ENCODE assay signal across 8 mouse cellular contexts in the genomic region with DNA sequence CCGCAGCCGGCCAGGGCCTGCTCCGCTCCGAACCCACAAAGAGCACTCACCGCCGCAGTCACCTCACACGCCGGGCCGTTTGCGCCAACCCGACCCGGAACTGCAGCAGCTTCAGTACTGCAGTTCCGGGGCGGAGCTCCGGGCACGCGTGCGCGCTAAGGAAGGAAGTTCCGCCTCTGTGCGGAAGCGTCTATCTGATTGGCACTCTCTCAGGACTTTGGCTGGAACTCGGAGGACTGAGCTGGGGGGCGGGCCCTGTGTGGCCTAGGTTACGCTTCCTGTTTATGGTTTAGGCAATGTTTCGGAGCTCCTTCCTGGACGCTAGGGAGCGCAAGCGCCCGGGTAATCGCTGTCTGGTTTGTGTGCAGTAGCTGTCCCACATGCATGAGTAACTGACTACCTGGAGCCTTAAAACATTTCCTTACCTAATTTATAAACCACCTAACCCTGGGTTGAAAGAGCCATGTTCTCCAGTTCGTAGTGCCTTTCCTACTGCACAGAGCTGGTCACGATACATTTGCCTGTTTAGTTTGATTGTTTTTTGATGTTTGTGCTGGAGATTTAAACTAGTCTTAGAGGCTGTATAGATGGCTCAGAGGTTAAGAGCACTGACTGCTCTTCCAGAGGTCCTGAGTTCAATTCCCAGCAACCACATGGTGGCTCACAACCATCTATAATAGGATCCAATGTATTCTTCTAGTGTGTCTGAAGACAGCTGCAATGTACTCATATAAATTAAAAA. TPM values are rescaled to one million over a fixed set of nuclear protein-coding genes. Genes with fewer than 3 reads are reported as not detected.
A peak's percentile ranks its signal among the peaks of the same experiment; 100 is the strongest.
DNase-seq lines count a peak whose midpoint lies in the region; ATAC-seq lines count a peak whose summit lies in the region.

A gene (minus strand): TSS at position 102 of the 742 bp plus-strand sequence.

- peaks cover 29% of the 10 kb centered on the region for H3K4me1 ChIP-seq in lung, embryonic 16.5 days (replicated peaks; ENCODE audit: control insufficient read depth, insufficient read depth, low read length)

- no peaks in the 10 kb centered on the region for H3K27me3 ChIP-seq in lung, embryonic 16.5 days (ENCODE audit: control insufficient read depth, insufficient read depth, low read depth, low read length)

- H3K4me3 ChIP-seq in lung, embryonic 16.5 days (ENCODE audit: low read length), result peak within 1 kb of the TSS; percentile 96

- H3K27ac ChIP-seq in lung, embryonic 16.5 days (ENCODE audit: low read length), result 0 out of 2 replicates have a peak within 1 kb of the TSS, but pooled peaks have one; percentile 16

- peak within 1 kb of the TSS; percentile 90 for H3K9ac ChIP-seq in lung, embryonic 16.5 days (ENCODE audit: low read length)

- peak within 1 kb of the TSS; percentile 74 for H3K4me2 ChIP-seq in lung, embryonic 16.5 days (ENCODE audit: low read depth, low read length)

- under 1% methylated on average over 33 of the region's 33 CpGs for WGBS in lung, embryonic 16.5 days

- peak; percentile 100 for ATAC-seq in hematopoietic stem cell, adult 5-6 weeks (replicated peaks in 1 of 2; ENCODE audit: insufficient read depth in 1 of 2, low FRiP score in 2 of 2, low TSS enrichment in 1 of 2, low read depth in 1 of 2, poor library complexity in 2 of 2, severe bottlenecking in 2 of 2)
- ATAC-seq in lung, embryonic 16.5 days (ENCODE audit: low read depth), result peak; percentile 100

- H3K9me3 ChIP-seq in lung, embryonic 16.5 days (ENCODE audit: control insufficient read depth, low read length), result no peaks in the 10 kb centered on the region

- H3K36me3 ChIP-seq in lung, embryonic 16.5 days (ENCODE audit: control insufficient read depth, insufficient read depth, low read length), result peaks cover 5% of the 10 kb centered on the region; the same call in 1 of the 2 replicates

- DNase-seq in MEL-GATA-1-ER (ENCODE audit: extremely low read depth, low read depth), result peak; percentile 98
- peak; percentile 97 for DNase-seq in cerebellum, adult 8-10 months
- peak; percentile 97 for DNase-seq in forelimb bud, embryonic 11.5 days (ENCODE audit: low read depth, low spot score)
- DNase-seq in layer of hippocampus, adult 9-10 months (ENCODE audit: low spot score), result peak; percentile 97
- peak; percentile 78 for DNase-seq in ovary, postnatal 10 days (ENCODE audit: low spot score)
- peak; percentile 96 for DNase-seq in thymus, postnatal 10 days (ENCODE audit: low spot score in 2 of 2)

RNA-seq across cellular contexts. Expression of the gene that starts here (rescaled TPM):
- 129 and 149 TPM in 2 replicates for total RNA-seq in hematopoietic stem cell, adult 5-6 weeks (2017)
- polyA plus RNA-seq in lung, embryonic 16.5 days (2015; fragmentation: Nextera tagmentation; extraction: Ambion mirVana), result 82.1 and 90.0 TPM in 2 replicates

Comparison
In these comparisons a context has a peak if more than half of its experiments do, and no peak if none do; other contexts are left out.
1. Peak in every context shown above with its lines: DNase-seq, ATAC-seq, H3K4me3 ChIP-seq and H3K27ac ChIP-seq.